Mouse (Mus musculus): ENCODE results near the gene Abhd2.

Gene Abhd2

DNA sequence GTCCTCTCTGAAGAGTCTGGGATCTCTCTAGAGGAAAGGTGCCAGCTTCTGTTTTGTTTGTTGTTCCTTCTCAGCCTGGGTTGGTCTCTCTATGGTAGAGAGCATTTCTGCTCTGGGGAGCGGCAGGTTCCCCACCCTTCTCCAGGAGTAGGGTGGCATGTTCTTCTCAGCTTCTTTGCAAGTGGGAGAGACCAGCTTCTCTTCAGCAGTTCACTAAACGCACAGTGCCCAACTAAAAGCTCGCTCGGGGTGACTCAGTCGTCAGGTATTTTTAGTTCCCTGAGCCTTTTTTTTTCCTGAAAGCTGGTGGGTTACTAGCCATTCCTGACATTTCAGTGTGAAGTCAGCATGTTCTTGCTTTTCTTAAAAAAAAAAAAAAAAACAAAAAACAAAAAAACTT lies 15.4 kb downstream of the Abhd2 start:
- in situ Hi-C loops (cut with MboI, MseI) = no loop called here

DNA sequence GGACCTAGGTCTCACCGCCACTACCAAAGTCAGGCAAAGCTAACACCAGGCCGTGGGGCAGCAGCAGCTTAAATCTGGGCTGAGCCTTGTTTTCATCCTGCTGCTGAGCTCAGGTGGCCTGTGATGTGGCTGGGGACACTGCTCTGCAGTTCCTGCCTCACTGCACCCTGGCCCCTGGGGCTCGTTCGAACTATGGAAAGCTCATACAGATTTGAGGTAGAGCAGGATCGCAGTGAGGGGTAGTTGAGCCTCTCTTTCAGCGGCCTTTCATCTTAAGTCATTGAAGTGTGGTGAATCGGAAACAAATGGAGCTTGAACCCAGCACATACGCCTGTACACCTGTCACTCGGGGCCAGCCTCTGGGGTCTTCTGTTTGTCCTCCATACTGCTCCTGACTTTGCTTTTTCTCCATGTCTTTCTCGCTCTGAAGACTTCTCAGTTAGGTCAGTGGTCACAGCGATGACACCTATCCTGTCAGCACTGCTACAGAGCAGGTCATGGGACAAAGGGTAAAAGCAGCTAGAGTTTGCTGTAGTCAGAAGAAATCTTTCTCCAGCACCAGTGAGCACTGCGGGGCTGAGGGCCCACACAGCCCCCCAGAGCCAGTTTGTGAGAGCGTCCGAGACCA lies 20.7 kb downstream of the Abhd2 start:
- in situ Hi-C loops (cut with MboI, MseI) = no loop called here

DNA sequence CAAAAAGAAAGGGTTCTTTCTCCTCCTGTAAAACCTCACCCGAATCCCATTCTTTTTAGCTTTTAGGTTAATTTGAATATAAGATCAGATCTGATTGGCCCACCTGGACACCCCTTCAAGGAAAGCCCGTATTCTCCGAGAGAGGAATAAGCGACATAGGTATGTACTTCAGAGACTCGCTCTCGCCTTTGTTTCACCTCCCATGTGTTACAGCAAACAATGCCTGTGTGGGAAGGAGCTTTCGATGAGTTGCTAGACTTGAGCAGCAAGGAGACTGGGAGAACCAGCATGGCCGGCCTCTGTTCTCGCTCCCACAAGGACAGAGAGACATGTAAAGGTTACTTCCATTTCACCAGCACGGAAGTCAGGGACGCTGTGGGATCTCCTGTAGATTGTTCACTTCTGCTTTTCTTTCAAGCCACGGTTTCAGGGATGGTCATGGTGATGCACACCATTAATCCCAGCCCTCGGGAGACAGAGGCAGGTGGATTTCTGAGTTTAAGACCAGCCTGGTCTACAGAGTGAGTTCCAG lies 21.5 kb downstream of the Abhd2 start:
- in situ Hi-C loops (cut with MboI, MseI) = no loop called here

DNA sequence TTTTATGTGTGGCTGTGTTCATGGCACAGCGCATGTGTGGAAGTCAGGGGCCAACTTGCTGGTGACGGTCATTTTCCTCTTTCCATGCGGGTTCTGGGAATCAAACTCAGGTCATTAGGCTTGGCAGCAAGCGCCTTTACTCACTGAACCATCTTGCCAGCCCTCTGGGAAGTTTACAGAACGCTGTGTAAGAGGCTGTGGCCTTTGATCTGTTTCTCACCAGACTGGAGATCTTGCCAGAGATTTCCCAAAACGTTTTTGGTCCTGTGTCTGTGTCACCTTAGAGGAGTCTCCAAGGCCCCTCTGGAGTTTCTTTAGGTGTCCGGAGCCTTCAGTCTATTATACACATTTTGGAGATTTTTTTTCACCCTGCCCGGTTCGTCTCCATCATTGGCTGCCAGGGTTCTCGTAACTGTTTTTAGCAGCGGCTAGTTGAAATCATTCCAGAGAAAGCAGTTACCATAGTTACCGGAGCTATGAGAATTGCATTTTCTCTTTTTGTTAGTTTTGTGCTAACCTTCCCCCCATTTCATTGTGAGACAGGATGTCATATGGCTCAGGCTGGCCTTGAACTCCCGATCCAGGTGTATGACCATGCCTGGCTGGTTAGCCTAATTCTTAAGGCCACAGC lies 22.3 kb downstream of the Abhd2 start:
- in situ Hi-C loops (cut with MboI, MseI) = no loop called here

DNA sequence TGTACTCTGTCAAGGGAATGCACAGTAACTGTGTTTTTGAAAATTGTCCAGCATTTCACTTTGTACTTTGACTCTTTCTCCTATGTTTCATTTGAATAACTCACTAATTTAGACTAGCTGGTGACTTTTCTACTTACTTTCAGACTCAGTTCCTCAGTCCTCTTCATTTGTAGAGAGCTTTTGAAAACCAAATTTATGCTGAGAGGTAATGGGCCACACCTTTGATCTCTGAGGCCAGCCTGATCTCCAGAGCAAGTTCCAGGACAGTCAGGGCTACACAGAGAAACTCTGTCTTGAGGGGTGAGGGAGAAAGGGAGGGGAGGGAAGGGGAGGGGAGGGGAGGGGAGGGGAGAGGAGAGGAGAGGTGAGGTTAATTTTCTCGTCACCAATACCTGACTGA lies 25.7 kb downstream of the Abhd2 start:
- in situ Hi-C loops (cut with MboI, MseI) = no loop called here

DNA sequence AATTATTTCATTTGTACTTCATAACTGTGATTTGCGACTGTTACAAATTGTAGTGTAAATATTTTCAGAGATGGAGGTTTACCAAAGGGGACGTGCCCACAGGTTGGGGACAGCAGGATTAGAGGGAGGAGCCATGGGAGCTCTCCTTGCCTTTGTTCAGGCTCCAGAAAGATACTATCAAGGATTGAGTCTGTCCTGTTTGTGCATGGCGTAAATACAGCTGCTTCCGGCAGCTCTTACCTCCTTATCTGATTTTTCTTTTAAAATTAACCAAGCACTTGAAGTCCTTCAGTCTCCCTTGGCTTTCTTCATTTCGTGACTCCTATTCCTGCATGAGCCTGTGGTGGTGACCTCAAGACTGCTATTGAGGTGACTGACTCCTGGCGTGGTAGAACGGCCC lies 26.5 kb downstream of the Abhd2 start:
- in situ Hi-C loops (cut with MboI, MseI) = no loop called here

DNA sequence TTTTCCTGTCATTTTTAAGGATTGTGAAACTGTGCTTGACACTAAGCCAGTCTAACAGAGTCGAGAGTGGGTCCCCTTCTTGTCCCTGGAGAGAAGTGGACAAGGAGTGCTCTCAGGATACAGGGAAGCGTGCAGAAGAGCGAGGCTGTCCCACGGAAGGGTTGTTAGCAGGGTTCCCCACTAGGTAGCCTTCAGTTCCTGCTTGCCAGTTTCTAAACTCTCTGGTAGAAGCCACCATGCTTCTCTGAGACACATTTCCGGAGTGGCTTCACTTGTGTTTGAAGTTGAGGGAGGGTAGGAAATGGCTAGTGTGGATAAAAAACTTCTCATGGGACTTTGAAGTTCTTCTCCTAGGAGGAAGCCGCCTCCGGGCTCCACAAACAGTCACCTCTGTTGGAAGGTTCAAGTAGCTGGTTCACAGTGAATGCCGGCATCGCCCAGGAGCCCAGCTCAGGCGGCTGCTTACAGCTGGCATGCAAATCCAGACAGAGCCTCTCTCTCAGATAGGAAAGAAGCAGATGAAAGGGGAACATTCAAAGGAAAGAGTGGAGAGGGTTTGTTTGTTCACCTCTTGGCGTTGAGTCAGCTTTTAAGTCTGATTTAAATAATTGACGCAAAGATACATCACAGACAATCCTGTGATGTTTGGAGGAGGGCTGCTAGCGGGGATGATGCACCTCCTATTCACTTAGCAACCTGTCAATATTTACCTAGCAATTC lies 27.6 kb downstream of the Abhd2 start:
- in situ Hi-C loops (cut with MboI, MseI) = no loop called here

DNA sequence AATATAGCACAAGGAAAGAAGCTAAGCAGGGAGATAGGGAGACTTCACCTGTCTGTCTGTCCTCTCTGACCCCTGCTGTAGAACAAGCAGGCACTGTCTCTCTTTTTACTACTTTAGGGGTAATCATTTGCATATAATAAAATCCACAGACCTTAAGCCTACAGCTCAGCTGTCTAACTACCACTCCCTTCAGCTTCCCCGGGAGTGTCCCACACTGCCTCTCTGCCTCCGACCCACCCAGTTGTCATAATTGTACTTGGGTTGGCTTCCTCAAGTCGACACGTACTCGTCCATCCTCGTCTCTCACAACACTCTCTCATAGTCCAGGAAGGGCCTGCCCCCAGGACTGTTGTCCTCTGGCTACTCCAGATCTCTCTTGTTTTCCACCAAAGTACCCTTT lies 29.1 kb downstream of the Abhd2 start:
- in situ Hi-C loops (cut with MboI, MseI) = no loop called here

DNA sequence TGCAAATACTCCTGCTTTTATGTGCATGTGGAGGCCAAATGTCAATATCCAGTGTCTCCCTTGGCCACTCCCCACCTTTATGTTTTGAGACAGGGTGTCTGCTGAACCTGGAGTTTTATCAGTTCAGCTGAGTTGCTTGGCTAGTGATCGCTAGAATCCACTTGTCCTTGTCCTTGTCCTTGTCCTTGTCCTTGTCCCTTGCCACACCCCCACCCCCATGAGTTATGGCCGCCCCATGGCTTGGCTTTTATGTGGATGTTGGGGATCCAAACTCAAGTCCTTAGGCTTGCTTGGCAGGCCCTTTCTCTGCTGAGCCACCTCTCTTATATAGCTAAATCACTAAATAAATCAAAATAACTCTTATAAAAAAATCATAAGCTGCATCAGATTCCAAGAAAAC lies 29.6 kb downstream of the Abhd2 start:
- in situ Hi-C loops (cut with MboI, MseI) = no loop called here

DNA sequence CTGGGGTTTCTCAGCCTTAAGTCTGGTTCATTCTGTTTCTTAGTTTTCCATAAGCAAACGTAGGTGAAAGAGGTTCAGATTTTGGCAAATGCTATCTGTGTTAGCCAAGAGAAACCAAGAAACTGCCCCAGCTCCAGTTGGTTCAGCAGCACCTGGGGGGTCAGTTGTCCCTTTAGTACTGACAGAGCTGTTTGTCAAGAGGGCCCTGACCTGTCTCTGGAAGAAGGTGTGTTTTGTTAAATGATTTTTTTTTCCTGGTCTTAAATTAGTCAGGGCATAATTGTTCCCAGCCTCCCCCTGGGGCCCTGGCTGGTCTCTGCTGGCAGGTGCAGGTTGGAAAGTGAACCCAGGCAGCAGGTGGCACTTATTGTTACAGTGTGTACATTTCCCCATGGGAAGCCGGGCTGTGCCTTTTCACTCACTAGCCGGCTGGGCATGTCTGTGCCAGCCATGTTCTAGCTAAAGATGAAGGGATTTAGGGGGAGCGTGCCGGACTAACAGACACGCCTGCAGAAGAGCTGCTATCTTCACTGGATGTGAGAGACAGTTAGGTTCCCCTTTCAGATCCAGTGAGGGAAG lies 30.3 kb downstream of the Abhd2 start:
- in situ Hi-C loops (cut with MboI, MseI) = no loop called here

DNA sequence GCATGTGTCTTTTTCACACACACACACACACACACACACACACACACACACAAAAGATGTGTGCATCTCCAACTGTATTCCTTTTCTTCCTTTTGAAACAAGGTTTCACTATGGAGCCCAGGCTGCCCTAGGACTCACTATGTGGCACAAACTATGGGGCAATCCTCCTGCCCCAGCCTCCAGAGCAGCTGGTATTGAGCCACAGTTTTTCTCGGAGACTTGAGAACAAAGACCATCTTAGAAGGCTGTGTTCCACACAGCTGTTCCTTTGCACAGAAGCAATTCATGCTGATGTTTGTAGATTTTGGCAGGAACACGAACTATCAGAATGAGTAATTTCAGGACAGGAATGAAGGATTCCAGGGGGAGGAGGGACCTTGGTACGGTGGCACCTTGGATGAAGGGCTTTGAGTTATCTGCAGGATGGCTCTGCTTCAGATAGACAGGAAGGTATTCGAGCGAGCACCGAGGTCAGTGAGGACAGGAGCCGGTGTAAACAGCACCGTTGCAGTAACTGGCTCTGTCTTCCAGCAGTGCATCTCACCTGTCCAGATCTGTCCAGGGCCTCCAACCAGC lies 35.5 kb downstream of the Abhd2 start:
- in situ Hi-C loops (cut with MboI, MseI) = no loop called here

DNA sequence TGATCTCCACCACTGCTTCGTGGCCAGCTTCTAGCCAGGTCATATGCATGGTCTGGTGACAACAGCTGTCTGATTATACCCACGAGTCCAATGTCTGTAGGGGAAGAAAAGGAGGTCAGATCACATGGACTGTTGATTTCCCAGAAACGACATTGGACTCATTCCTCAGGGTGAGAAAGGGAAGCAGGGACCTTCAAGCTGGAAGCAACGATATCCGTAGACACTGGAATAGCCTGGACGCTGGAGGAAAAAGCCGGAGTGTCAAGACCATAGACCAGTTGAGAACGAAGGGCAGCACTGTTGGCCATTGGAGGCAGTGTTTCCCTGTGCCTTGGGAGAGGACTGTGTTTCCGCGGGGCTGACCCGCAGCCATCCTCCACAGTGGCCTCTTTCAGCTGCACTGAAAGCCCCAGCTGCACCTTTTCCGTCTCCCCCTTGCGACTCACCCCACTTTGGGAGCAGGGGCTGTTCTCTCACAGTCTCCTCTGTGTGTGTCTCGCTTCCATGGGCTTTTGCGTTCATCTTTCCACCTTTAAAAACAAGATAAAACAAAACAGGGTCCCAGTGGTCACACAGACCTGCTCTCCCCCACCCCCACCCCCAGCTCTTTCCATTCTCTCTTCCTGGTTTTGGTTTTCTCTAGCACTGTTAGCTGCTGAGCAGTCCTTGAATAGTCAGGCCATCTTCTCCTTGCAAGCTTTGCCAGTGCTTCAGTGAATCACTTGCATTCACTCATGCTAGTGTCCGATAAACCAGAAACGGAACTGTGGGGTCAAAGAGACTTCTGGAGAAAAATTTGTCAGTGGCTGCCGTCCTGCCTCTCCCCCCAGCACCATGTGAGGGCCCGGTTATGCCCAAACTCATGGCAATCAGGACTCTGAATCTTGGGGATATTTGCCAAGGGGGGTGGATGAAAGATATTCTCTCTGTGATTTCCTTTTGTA lies 36.5 kb downstream of the Abhd2 start:
- in situ Hi-C loops (cut with MboI, MseI) = no loop called here

DNA sequence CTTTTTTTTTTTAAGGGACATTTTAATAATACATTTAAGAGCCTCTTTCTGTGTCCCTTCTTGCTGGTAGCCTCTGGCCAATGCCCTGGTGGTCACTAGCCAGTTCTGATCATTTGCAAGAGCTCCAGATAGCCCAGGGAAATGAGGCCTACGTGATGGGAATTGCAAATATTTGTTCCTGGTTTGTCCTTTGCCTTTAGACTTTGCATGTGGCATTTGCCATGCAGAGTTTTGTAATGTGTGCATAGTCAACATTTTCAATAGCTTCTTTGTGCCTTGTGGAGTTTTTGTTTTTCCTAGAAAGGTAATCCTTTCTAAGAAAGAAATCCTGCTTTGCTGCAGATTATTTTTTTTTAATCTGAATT lies 37.2 kb downstream of the Abhd2 start:
- in situ Hi-C loops (cut with MboI, MseI) = no loop called here

DNA sequence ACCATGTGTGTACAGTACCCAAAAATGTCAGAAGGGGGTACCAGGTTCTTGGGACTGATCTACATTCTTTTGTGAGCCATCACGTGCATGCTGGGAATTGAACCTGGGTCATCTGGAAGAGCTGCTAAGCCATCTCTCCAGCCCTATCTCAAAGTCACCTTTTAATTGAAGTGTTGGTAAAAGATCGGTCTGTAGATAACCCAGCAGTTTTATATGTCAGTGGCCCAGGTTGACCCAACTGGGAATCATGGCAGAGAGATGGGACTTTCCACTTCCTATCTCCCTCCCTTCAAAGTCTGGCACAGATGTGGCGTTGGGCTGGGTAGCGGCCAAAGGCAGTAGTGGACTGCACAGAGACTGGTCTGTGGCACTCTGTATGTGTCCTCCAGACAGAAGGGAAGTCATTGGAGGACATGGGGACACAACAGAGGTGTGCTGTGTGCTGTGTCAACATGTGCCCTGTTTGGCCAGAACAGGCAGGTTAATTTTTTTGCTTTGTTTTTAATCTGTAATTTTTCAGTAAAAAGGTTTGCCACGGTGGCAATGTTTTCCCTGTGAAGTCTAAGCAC lies 38.5 kb downstream of the Abhd2 start:
- in situ Hi-C loops (cut with MboI, MseI) = no loop called here

DNA sequence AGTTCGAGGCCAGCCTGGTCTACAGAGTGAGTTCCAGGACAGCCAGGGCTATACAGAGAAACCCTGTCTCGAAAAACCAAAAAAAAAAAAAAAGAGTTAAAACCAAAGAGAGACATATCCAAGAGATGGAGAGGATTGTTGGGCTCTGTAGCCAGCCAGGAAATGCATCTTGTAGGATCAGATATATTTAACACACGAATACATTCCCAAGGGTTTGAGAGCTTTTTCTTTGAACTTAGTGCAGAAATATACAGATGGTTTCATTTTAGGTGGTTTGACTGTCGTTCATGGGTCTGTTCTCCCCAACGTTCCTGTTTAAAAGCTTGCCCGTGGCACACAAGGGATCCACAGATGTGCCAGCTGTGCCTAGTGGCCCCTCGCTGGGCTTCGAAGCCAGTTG lies 39.2 kb downstream of the Abhd2 start:
- in situ Hi-C loops (cut with MboI, MseI) = no loop called here

DNA sequence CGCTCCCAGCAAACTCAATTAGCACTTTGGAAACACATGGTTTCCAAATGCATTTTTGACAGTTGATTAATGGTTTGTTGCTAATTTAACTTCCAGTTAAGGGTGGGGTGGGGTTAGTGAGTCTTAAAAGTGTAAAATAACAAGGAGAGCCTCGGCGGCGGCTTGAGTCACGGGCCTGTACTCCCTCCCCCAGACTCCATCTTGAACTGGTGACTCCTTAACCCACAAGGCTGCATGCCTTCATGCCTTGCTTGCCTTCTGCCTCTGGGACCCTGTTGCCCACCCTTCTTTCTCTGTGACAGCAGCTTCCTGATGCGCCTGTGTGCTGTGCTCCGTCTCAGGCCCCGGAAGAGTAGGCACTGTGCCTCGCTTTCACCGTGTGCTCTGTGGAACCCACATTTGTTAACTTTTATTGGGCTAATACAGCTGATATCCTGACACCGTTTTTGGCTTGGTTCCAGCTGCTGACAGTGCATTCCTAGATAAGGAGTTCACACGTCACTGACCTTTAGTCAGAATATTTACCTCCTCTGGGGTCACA lies 40.6 kb downstream of the Abhd2 start:
- in situ Hi-C loops (cut with MboI, MseI) = no loop called here

DNA sequence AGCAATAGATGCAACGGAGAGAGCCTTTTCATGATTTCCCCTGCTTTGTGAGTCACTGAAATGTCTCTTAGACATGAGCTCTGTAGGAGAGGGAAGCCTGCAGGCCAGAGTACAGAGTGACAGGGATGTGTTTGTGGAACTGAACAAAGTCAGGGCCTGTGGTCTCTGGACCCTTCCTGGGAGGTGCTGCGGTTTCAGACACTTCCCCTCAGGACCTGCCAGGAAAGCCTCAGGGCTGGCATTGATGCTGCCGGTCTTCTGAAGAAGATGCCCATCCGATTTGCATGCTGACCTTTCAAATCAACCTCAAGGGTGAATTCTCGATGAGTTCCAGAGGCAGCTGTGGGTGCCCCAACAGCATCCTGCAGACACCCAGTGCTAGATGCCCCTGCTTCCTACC lies 41.5 kb downstream of the Abhd2 start:
- in situ Hi-C loops (cut with MboI, MseI) = no loop called here

DNA sequence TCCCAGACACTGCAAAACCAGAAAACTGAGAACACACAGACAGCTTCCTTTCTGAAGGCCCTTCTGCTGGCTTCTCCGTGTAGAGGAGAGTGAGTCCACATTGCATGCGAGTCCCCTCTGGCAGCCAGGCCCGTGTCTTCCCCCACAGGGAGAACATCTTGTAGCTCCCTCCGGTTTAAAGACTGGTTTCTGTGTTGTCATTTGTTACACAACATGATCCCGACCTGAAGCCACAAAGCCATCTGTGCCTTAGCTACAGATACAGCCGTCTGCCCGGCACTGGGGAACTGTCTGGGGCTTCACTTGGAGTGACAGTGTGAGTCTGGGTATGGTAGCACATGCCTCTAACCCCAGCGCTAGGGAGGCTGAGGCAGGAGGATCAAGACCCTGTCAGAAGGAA lies 42.1 kb downstream of the Abhd2 start:
- in situ Hi-C loops (cut with MboI, MseI) = no loop called here

DNA sequence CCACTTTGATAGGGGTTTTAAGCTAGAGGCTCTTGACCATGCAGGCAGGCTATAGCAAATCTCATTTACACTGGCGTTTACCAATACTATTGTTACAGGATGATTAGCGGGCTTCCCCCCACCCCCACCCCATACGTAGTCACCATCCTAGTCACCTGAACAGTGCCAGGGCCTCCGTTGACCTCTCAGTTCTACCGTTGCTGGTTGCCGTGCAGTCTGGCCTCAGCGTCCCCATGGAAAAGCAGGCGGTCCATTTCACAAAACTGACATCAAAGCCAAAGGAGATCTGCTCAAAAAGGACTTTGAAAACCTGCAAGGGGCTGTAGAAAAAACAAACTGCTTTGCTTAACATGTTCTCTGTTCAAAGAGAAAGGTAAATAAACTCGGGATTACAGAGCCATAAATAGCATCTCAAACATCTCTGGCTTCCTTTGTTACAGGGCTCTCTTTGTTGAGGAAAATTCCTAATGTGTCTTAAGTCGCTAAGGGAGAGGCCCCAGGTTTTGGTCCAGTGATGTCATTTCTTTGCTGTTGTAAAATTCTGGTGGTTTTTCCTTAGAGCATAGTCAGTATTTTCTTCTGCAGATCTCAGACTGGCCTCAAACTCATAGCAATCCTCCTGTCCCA lies 43.2 kb downstream of the Abhd2 start:
- in situ Hi-C loops (cut with MboI, MseI) = no loop called here

DNA sequence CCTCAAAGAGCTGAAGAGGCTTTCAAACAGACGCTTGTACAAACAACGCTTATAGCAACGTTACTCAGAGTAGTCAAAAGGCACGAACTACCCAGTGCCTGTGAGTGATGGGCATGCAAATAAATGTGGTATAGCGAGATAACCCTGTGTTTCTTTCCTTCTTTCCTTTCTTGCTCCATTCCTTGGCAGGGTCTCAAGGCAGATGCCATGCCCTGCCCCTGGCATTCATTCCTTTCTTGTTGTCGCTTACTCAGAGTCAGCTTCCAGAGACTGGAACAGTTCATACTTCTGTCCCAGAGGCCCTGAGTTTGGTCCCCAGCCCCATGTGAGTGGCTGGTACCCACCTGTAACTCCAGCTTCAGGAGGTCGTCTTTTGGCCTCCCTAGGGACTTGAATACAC lies 44.6 kb downstream of the Abhd2 start:
- in situ Hi-C loops (cut with MboI, MseI) = no loop called here
